Mouse (Mus musculus): ENCODE results near the gene Tigit.

GRCm38 (mm10) chr16:43662124-43663004 is 1.6 kb downstream of the Tigit start:
- TF ChIP-seq GATA1 (IDR thresholded peaks at IDR 0.05; ENCODE audit: low read length) (no peak), TAL1 (IDR thresholded peaks at IDR 0.05; ENCODE audit: low read length) (no peak)
